Mouse (Mus musculus): ENCODE measurements around the gene Phactr4.

Phactr4 gene

GRCm38 (mm10) chr4:132329835-132330354 lies 92.4 kb downstream of the Phactr4 start:
- no peak for DNase-seq

- DNase-seq: peak; percentile 93
Observed at GRCm38 (mm10) chr4:132329115-132329834, 93.0 kb downstream of the Phactr4 start, which contains the start of gene Trnau1ap. Gene Trnau1ap, minus strand, starts transcription at chr4:132329538.

GRCm38 (mm10) chr4:132328391-132328982 lies 93.8 kb downstream of the Phactr4 start:
- DNase-seq: no peak

DNA sequence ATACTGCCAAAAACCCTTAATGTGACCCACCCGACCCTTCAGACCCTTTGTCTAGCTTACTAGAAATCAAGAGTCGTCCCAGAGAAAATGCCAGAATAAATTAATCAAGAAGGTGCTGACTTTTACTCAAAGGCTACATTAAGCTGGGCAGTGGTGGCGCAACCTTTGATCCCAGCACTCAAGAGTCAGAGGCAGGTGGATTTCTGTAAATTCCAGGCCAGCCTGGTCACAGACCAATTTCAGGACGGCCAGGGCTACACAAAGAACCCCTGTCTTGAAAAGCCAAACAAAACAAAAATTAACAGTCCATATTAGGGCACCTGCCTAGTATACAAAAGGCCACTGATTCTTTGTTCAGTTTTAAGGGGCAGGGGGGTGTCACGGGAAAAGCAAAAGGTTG lies 95.8 kb downstream of the Phactr4 start:
- DNase-seq: no peak

- no peak for DNase-seq
Observed at GRCm38 (mm10) chr4:132315711-132316110, 106.6 kb downstream of the Phactr4 start.

DNA sequence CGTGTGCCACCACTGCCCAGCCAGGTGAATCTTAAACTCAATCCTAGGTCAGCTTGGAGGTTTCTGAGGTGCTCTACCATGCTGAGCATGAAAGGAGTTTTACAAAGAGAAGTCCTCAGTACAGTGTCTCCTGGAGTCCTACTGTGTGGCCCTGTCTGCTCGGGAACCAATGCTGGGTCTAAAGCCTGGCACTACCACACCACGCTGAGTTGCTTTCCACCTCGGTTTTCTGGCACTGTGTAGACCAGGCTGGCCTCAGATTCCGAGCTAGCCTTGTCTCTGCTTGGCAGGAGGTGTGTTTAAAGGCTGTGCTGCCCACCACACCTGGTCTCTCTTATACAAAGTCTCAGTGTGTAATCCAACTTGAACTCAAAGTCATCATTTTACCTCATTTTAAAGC lies 109.7 kb downstream of the Phactr4 start:
- no peak for DNase-seq

GRCm38 (mm10) chr4:132311801-132312200 lies 110.5 kb downstream of the Phactr4 start:
- no peak for DNase-seq

GRCm38 (mm10) chr4:132311209-132311608 lies 111.1 kb downstream of the Phactr4 start:
- no peak for DNase-seq

- peak; percentile 83 for DNase-seq
Observed at GRCm38 (mm10) chr4:132309849-132310472, 112.3 kb downstream of the Phactr4 start.

DNA sequence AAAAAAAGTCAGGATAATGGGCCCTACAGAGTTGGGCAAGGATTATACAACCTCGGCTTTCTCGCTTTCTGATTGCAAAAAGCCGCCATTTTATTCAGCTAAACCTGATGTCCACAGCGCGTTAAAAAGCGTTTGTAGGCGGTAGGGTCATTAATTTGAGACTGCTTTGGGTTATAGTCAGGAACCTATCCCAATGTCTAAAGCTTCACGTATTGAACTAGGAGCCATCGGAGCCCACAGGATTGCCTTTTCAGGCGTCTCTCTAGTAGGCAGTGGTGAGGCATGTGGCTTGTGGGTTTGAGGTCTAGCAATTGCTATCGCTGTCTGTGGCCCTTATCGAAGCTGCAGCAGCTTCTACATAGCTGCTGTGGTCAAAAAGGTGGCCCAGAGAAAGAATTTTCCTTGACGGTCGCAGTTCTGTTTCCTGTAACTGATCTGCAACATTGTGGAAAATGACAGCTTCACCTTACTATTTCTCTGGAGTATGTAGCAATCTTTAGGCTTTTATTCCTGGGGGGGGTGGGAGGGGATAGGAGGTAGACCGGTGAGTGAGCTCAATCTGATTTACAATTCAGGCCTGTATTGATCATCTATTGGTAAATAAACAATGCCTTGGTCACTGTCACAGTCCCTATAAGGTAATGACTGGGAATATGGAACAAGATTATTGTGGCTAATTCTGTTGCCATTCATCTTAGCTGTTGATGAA lies 113.0 kb downstream of the Phactr4 start:
- peak; percentile 21 for DNase-seq

- DNase-seq: peak; percentile 92
Observed at GRCm38 (mm10) chr4:132308437-132309139, 113.7 kb downstream of the Phactr4 start.

DNA sequence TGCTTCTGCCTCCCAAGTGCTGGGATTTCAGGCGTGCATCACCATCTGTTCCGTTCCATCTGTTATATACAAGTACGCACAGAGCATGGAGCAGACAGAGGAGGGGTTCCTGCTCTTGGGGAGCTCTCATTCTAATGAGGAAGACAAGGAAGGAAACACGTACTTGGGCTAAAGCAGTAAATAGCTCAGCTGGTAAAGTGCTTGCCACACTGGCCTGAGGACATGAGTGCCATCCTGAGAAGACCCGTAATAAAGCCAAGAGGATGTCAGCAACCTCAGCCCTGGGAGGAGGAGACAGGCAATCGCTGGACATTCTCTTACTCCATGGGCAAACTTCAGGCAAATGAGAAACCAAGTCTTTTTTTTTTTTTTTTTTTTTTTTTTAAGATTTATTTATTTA lies 116.3 kb downstream of the Phactr4 start:
- no peak for DNase-seq

Data from thymus, postnatal 14 days (tissue).